ENCODE assay signal across 18 mouse cellular contexts in the genomic region with DNA sequence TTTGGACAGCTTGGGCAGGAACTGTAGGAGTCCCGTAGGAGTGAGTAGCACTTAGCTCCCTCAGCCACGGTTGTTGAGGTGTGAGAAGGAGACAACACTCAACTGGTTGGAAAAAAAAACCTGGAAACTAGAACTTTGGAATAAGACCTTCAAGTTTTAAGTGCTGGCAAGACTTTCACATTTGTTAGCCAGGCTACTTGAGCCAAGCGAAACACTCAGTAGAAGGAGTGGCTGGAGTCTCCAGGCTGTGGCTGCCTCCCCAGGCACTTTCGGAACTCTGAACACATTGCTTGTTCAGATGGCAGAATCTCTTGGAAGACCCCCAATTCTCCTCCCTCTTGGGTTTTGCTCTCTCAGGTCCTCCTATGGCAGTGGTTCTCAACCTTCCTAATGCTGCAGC. TPM values are rescaled to one million over a fixed set of nuclear protein-coding genes. Genes with fewer than 3 reads are reported as not detected.
"Had no signal": no experiment of that assay in that cellular context is flagged by ENCODE, and none has a peak within 500 bp of the region (broad histone marks: within the 10 kb centered on the region; RNA-seq: fewer than 3 reads in every experiment).

No protein-coding gene starts in this region.

- H3K27me3 ChIP-seq: intestine, embryonic 15.5 days; liver, embryonic 13.5 days; neural tube, embryonic 12.5 days had no signal

- H3K9me3 ChIP-seq: intestine, embryonic 15.5 days; kidney, embryonic 15.5 days; liver, embryonic 13.5 days; midbrain, embryonic 12.5 days; midbrain, embryonic 15.5 days; neural tube, embryonic 12.5 days; neural tube, embryonic 15.5 days had no signal

- DNase-seq: kidney, adult 18-20 months; layer of hippocampus, postnatal 36 days; liver, embryonic 13.5 days; lung, embryonic 14.5 days; lung, postnatal 10 days; right cerebral cortex, adult 18-20 months; right cerebral cortex, postnatal 14 days; right cerebral cortex, postnatal 4 days; thymus, postnatal 25 days had no signal

- H3K4me3 ChIP-seq: intestine, embryonic 15.5 days; kidney, embryonic 15.5 days; left cerebral cortex, adult 2 months; liver, embryonic 13.5 days; midbrain, embryonic 12.5 days; midbrain, embryonic 15.5 days; neural tube, embryonic 12.5 days; neural tube, embryonic 15.5 days had no signal

- H3K27ac ChIP-seq: intestine, embryonic 15.5 days; kidney, embryonic 15.5 days; left cerebral cortex, adult 2 months; liver, embryonic 13.5 days; macrophage; midbrain, embryonic 12.5 days; midbrain, embryonic 15.5 days; neural tube, embryonic 12.5 days; neural tube, embryonic 15.5 days had no signal

- H3K9ac ChIP-seq: intestine, embryonic 15.5 days; kidney, embryonic 15.5 days; liver, embryonic 13.5 days; lung, embryonic 14.5 days; midbrain, embryonic 12.5 days; midbrain, embryonic 15.5 days; neural tube, embryonic 12.5 days; neural tube, embryonic 15.5 days had no signal

- H3K4me2 ChIP-seq: intestine, embryonic 15.5 days; kidney, embryonic 15.5 days; liver, embryonic 13.5 days; lung, embryonic 14.5 days; midbrain, embryonic 12.5 days; midbrain, embryonic 15.5 days; neural tube, embryonic 12.5 days; neural tube, embryonic 15.5 days had no signal

- H3K4me1 ChIP-seq: midbrain, embryonic 15.5 days had no signal

- ATAC-seq: intestine, embryonic 15.5 days; midbrain, embryonic 15.5 days had no signal

- H3K36me3 ChIP-seq: intestine, embryonic 15.5 days; kidney, embryonic 15.5 days; liver, embryonic 13.5 days; midbrain, embryonic 12.5 days; midbrain, embryonic 15.5 days; neural tube, embryonic 12.5 days; neural tube, embryonic 15.5 days had no signal

RNA-seq across cellular contexts. Expression of a gene that starts 26.1 kb away (rescaled TPM):
- total RNA-seq: megakaryocyte, adult 5-6 weeks had no signal
- polyA plus RNA-seq: macrophage had no signal
